8 mouse cellular contexts compared by ENCODE assay signal in the genomic region with DNA sequence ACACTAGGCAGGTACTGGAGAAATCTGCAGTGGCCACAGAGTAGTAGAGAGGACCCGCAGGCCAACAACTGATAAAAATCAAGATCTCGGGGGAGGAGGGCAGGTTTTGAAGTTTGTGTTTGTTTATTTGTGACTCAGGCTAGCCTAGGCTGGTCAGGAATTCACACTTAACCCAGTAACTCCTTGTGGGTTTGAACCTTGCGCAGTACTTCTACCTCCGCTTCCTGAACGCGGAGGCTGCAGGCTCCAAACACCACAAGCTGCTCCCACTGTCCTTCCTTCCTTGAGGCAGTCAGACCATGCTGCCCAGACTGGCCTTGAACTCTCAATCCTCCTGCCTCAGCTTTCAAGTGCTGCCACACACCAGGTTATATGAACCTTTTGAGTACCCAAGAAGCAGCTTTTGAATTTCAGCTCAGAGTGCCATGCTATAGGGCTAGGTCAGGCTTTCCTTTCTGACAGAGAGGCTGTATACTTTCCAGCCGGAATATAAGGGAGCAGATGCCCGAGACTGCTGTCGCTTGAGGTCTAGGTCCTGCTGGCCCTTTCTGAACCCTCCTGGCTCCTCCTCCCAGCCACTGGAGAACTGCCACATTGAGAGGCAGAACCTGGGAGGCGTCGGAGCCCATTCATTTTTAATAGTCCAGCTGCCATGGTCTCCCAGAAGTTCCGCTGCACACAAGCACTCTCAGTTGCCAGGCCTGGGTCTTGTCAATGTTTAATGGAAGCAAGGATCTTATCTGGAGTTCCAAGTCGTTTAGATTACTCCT. TPM values are rescaled to one million over a fixed set of nuclear protein-coding genes. Genes with fewer than 3 reads are reported as not detected.
DNase-seq lines count a peak whose midpoint lies in the region; ATAC-seq and TF ChIP-seq lines count a peak whose summit lies in the region.

No protein-coding gene starts in this region.

- H3K36me3 ChIP-seq in testis, adult 2 months (ENCODE audit: control insufficient read depth, insufficient read depth, low read length) = no peaks in the 10 kb centered on the region
- H3K36me3 ChIP-seq in forebrain, embryonic 15.5 days = no peaks in the 10 kb centered on the region
- H3K36me3 ChIP-seq in hindbrain, embryonic 11.5 days (ENCODE audit: control insufficient read depth, insufficient read depth, low read length) = no peaks in the 10 kb centered on the region
- H3K36me3 ChIP-seq in limb, embryonic 14.5 days (ENCODE audit: control insufficient read depth, insufficient read depth, low read length) = no peaks in the 10 kb centered on the region
- H3K36me3 ChIP-seq in neural tube, embryonic 13.5 days = no peaks in the 10 kb centered on the region

- peaks cover 25% of the 10 kb centered on the region for H3K4me1 ChIP-seq in testis, adult 2 months (ENCODE audit: control insufficient read depth, insufficient read depth, low read length)
- peaks cover 68% of the 10 kb centered on the region for H3K4me1 ChIP-seq in forebrain, embryonic 15.5 days
- peaks cover 13% of the 10 kb centered on the region for H3K4me1 ChIP-seq in hindbrain, embryonic 11.5 days (replicated peaks; ENCODE audit: control insufficient read depth, insufficient read depth, low read length)
- H3K4me1 ChIP-seq in limb, embryonic 14.5 days (ENCODE audit: control insufficient read depth, insufficient read depth, low read length) = peaks cover 52% of the 10 kb centered on the region
- H3K4me1 ChIP-seq in neural tube, embryonic 13.5 days (replicated peaks) = peaks cover 72% of the 10 kb centered on the region

- DNase-seq in testis, postnatal 14 days (ENCODE audit: low spot score) = no peak
- no peak for DNase-seq in hindbrain, embryonic 11.5 days (ENCODE audit: low spot score)
- DNase-seq in limb, embryonic 14.5 days (ENCODE audit: low spot score) = no peak
- no peak for DNase-seq in left cerebral cortex, postnatal 36 days (ENCODE audit: low spot score in 2 of 2)
- DNase-seq in right cerebral cortex, postnatal 14 days = no peak

- no peak for TF ChIP-seq CTCF in testis, adult 2 months (IDR thresholded peaks at IDR 0.05; ENCODE audit: control insufficient read depth, insufficient read depth, insufficient replicate concordance, low read depth, low read length)

- H3K9ac ChIP-seq in forebrain, embryonic 15.5 days (replicated peaks) = 0 out of 2 replicates have a peak overlapping the region, but pooled peaks have one; percentile 46
- no peak overlapping the region for H3K9ac ChIP-seq in hindbrain, embryonic 11.5 days (ENCODE audit: low read depth, low read length)
- no peak overlapping the region for H3K9ac ChIP-seq in limb, embryonic 14.5 days (ENCODE audit: low read depth, low read length, severe bottlenecking)
- H3K9ac ChIP-seq in neural tube, embryonic 13.5 days = no peak overlapping the region

- no peak for TF ChIP-seq POLR2A in testis, adult 2 months (IDR thresholded peaks at IDR 0.05; ENCODE audit: control insufficient read depth, low read depth, low read length)
- no peak for TF ChIP-seq POLR2A in limb, embryonic 14.5 days (IDR thresholded peaks at IDR 0.05; ENCODE audit: borderline replicate concordance, extremely low read depth, insufficient read depth, insufficient read length)

- H3K4me3 ChIP-seq in testis, adult 2 months (ENCODE audit: control insufficient read depth, low read depth, low read length) = no peak overlapping the region
- no peak overlapping the region for H3K4me3 ChIP-seq in forebrain, embryonic 15.5 days
- H3K4me3 ChIP-seq in hindbrain, embryonic 11.5 days (ENCODE audit: low read depth, low read length) = no peak overlapping the region
- H3K4me3 ChIP-seq in limb, embryonic 14.5 days (replicated peaks; ENCODE audit: low read length) = no peak overlapping the region
- no peak overlapping the region for H3K4me3 ChIP-seq in neural tube, embryonic 13.5 days

- no peaks in the 10 kb centered on the region for H3K9me3 ChIP-seq in forebrain, embryonic 15.5 days
- H3K9me3 ChIP-seq in hindbrain, embryonic 11.5 days (ENCODE audit: control insufficient read depth, low read length) = no peaks in the 10 kb centered on the region
- H3K9me3 ChIP-seq in limb, embryonic 14.5 days (ENCODE audit: control insufficient read depth, low read length) = no peaks in the 10 kb centered on the region
- H3K9me3 ChIP-seq in neural tube, embryonic 13.5 days = no peaks in the 10 kb centered on the region

- ATAC-seq in forebrain, embryonic 15.5 days (replicated peaks) = no peak
- ATAC-seq in hindbrain, embryonic 11.5 days (ENCODE audit: low FRiP score) = no peak
- ATAC-seq in limb, embryonic 14.5 days (ENCODE audit: low FRiP score, low read depth) = no peak
- ATAC-seq in neural tube, embryonic 13.5 days (ENCODE audit: low read depth) = no peak

- H3K27me3 ChIP-seq in testis, adult 2 months (ENCODE audit: control insufficient read depth, insufficient read depth, low read length) = no peaks in the 10 kb centered on the region
- no peaks in the 10 kb centered on the region for H3K27me3 ChIP-seq in forebrain, embryonic 15.5 days
- H3K27me3 ChIP-seq in hindbrain, embryonic 11.5 days (ENCODE audit: control insufficient read depth, insufficient read depth, low read length) = no peaks in the 10 kb centered on the region
- no peaks in the 10 kb centered on the region for H3K27me3 ChIP-seq in limb, embryonic 14.5 days (ENCODE audit: control insufficient read depth, insufficient read depth, low read length)
- no peaks in the 10 kb centered on the region for H3K27me3 ChIP-seq in neural tube, embryonic 13.5 days

- intact Hi-C loops in left cerebral cortex, postnatal 36 days (cut with DNase I) = no loop called here

- H3K27ac ChIP-seq in testis, adult 2 months (ENCODE audit: control insufficient read depth, insufficient read depth, low read depth, low read length) = peak overlapping the region; percentile 76
- peak overlapping the region; percentile 93 for H3K27ac ChIP-seq in forebrain, embryonic 15.5 days (replicated peaks)
- peak overlapping the region; percentile 75 for H3K27ac ChIP-seq in hindbrain, embryonic 11.5 days (ENCODE audit: low read depth, low read length)
- peak overlapping the region; percentile 82 for H3K27ac ChIP-seq in limb, embryonic 14.5 days (replicated peaks; ENCODE audit: low read depth, low read length)
- peak overlapping the region; percentile 92 for H3K27ac ChIP-seq in neural tube, embryonic 13.5 days (replicated peaks)

- H3K4me2 ChIP-seq in forebrain, embryonic 15.5 days (replicated peaks) = peak overlapping the region; percentile 67; the same call in 1 of the 2 replicates
- H3K4me2 ChIP-seq in hindbrain, embryonic 11.5 days (replicated peaks; ENCODE audit: low read depth, low read length) = peak overlapping the region; percentile 63
- peak overlapping the region; percentile 55 for H3K4me2 ChIP-seq in limb, embryonic 14.5 days (replicated peaks; ENCODE audit: low read depth, low read length, severe bottlenecking)
- H3K4me2 ChIP-seq in neural tube, embryonic 13.5 days = peak overlapping the region; percentile 73

- WGBS in forebrain, embryonic 15.5 days = 64% methylated on average over 13 of the region's 13 CpGs
- WGBS in hindbrain, embryonic 11.5 days = 72% methylated on average over 13 of the region's 13 CpGs
- 51% methylated on average over 13 of the region's 13 CpGs for WGBS in limb, embryonic 14.5 days
- WGBS in neural tube, embryonic 13.5 days = 60% methylated on average over 13 of the region's 13 CpGs

RNA-seq across cellular contexts. Expression of a gene that starts 12.9 kb away (rescaled TPM):
- 8.7 and 10.4 TPM in 2 replicates for polyA plus RNA-seq in testis, adult 2 months (2012; rRNA removed)
- polyA plus RNA-seq in forebrain, embryonic 15.5 days (2015; fragmentation: Nextera tagmentation; extraction: Ambion mirVana) = 0.17 and 0.24 TPM in 2 replicates
- not detected in 2 replicates for polyA plus RNA-seq in hindbrain, embryonic 11.5 days (2014; fragmentation: Nextera tagmentation; extraction: Ambion mirVana)
- 0.33 TPM in 2 replicates for polyA plus RNA-seq in limb, embryonic 14.5 days (2012; rRNA removed)
- 0.18 and 0.30 TPM in 2 replicates for polyA plus RNA-seq in limb, embryonic 14.5 days (2014; fragmentation: Nextera tagmentation; extraction: Ambion mirVana)
- 0.45 and 0.81 TPM in 2 replicates for polyA plus RNA-seq in neural tube, embryonic 13.5 days (2015; fragmentation: Nextera tagmentation; extraction: Ambion mirVana)
- total RNA-seq in left cerebral cortex, postnatal 36 days (2021) = under 1 TPM; 0.23 to 0.30 TPM

RNA-seq across cellular contexts. Expression of a gene that starts 19.2 kb away (rescaled TPM):
- 2.9 and 4.1 TPM in 2 replicates for polyA plus RNA-seq in testis, adult 2 months (2012; rRNA removed)
- 69.4 and 76.8 TPM in 2 replicates for polyA plus RNA-seq in forebrain, embryonic 15.5 days (2015; fragmentation: Nextera tagmentation; extraction: Ambion mirVana)
- polyA plus RNA-seq in hindbrain, embryonic 11.5 days (2014; fragmentation: Nextera tagmentation; extraction: Ambion mirVana) = 107 and 108 TPM in 2 replicates
- 18.6 TPM in 2 replicates for polyA plus RNA-seq in limb, embryonic 14.5 days (2012; rRNA removed)
- 26.2 and 26.4 TPM in 2 replicates for polyA plus RNA-seq in limb, embryonic 14.5 days (2014; fragmentation: Nextera tagmentation; extraction: Ambion mirVana)
- 49.0 and 55.3 TPM in 2 replicates for polyA plus RNA-seq in neural tube, embryonic 13.5 days (2015; fragmentation: Nextera tagmentation; extraction: Ambion mirVana)
- total RNA-seq in left cerebral cortex, postnatal 36 days (2021) = 10 to 100 TPM; 12.4 to 44.2 TPM
